Mouse (Mus musculus): ENCODE results near the gene Scel. TPM values are rescaled to one million over a fixed set of nuclear protein-coding genes. Genes with fewer than 3 reads are reported as not detected.

Scel gene
- polyA plus RNA-seq, 1 experiment: not detected

GRCm38 (mm10) chr14:103504514-103504913, 8.6 kb upstream of the Scel start:
- H3K36me3 ChIP-seq (ENCODE audit: control insufficient read depth, insufficient read depth): no peaks in the 10 kb centered on the region
- no peak overlapping the region for H3K4me2 ChIP-seq (ENCODE audit: low read depth)
- H3K4me3 ChIP-seq: no peak overlapping the region
- no peaks in the 10 kb centered on the region for H3K27me3 ChIP-seq (ENCODE audit: control insufficient read depth, insufficient read depth, insufficient read length)
- TF ChIP-seq REST (IDR thresholded peaks at IDR 0.05; ENCODE audit: insufficient read depth, insufficient read length): no peak
- no peak for TF ChIP-seq POLR2AphosphoS2 (IDR thresholded peaks at IDR 0.05; ENCODE audit: insufficient read length, low read depth)
- no peak for TF ChIP-seq POLR2A (IDR thresholded peaks at IDR 0.05; ENCODE audit: insufficient read length, low read depth)
- no peak for TF ChIP-seq MYOD1 (IDR thresholded peaks at IDR 0.05; ENCODE audit: control insufficient read depth in 1 of 3, insufficient read length in 2 of 3, low read depth in 2 of 3)
- no peak for TF ChIP-seq E2F4 (IDR thresholded peaks at IDR 0.05; ENCODE audit: insufficient read depth)
- TF ChIP-seq USF1 (IDR thresholded peaks at IDR 0.05; ENCODE audit: low read depth): no peak
- no peak for TF ChIP-seq CEBPB (IDR thresholded peaks at IDR 0.05; ENCODE audit: insufficient read depth, poor library complexity, severe bottlenecking)
- no peaks in the 10 kb centered on the region for H3K79me2 ChIP-seq (ENCODE audit: control insufficient read depth, insufficient read depth)
- no peak overlapping the region for H3ac ChIP-seq (ENCODE audit: control insufficient read depth, insufficient read length)

DNA sequence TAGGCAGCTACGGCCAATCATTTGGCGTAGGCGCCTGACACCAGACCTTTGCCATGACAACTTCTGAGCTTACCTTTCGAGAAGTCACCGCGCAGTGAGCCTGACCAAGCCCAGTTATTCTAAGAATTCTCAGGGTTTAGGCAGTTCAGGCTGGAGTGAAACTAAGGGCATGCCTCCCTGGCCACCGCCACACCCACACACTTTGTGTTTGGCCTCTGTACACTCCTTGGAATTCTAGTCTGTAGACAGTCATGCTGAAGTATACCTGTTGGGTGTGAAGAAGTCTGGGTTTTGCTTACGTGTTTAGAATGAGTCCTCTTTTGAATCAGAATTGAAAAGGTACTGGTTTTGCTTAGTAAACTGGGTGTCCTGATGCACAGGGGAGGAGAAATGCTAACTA, 3.6 kb upstream of the Scel start:
- no peak overlapping the region for H3ac ChIP-seq (ENCODE audit: control insufficient read depth, insufficient read length)
- no peaks in the 10 kb centered on the region for H3K27me3 ChIP-seq (ENCODE audit: control insufficient read depth, insufficient read depth, insufficient read length)
- no peaks in the 10 kb centered on the region for H3K36me3 ChIP-seq (ENCODE audit: control insufficient read depth, insufficient read depth)
- H3K4me3 ChIP-seq: no peak overlapping the region
- TF ChIP-seq CEBPB (IDR thresholded peaks at IDR 0.05; ENCODE audit: insufficient read depth, poor library complexity, severe bottlenecking): no peak
- no peak for TF ChIP-seq MYOG (IDR thresholded peaks at IDR 0.05; ENCODE audit: control insufficient read depth in 1 of 3, insufficient read depth in 1 of 3, insufficient read length in 2 of 3, low read depth in 2 of 3)
- TF ChIP-seq POLR2A (IDR thresholded peaks at IDR 0.05; ENCODE audit: insufficient read length, low read depth): no peak
- no peaks in the 10 kb centered on the region for H3K79me2 ChIP-seq (ENCODE audit: control insufficient read depth, insufficient read depth)
- H3K4me2 ChIP-seq (ENCODE audit: low read depth): no peak overlapping the region

- H3K4me3 ChIP-seq: no peak overlapping the region
- H3K36me3 ChIP-seq (ENCODE audit: control insufficient read depth, insufficient read depth): no peaks in the 10 kb centered on the region
- H3K79me2 ChIP-seq (ENCODE audit: control insufficient read depth, insufficient read depth): no peaks in the 10 kb centered on the region
- TF ChIP-seq POLR2AphosphoS2 (IDR thresholded peaks at IDR 0.05; ENCODE audit: insufficient read length, low read depth) (no peak), USF1 (IDR thresholded peaks at IDR 0.05; ENCODE audit: low read depth) (no peak), E2F4 (IDR thresholded peaks at IDR 0.05; ENCODE audit: insufficient read depth) (no peak), CEBPB (IDR thresholded peaks at IDR 0.05; ENCODE audit: insufficient read depth, poor library complexity, severe bottlenecking) (no peak), TCF3 (IDR thresholded peaks at IDR 0.05; ENCODE audit: insufficient read length, low read depth) (no peak), MYOD1 (IDR thresholded peaks at IDR 0.05; ENCODE audit: control insufficient read depth in 1 of 3, insufficient read length in 2 of 3, low read depth in 2 of 3) (no peak), MAX (IDR thresholded peaks at IDR 0.05; ENCODE audit: low read depth) (no peak), MYOG (IDR thresholded peaks at IDR 0.05; ENCODE audit: control insufficient read depth in 1 of 3, insufficient read depth in 1 of 3, insufficient read length in 2 of 3, low read depth in 2 of 3) (no peak), POLR2A (IDR thresholded peaks at IDR 0.05; ENCODE audit: insufficient read length, low read depth) (no peak), REST (IDR thresholded peaks at IDR 0.05; ENCODE audit: insufficient read depth, insufficient read length) (no peak), TCF12 (IDR thresholded peaks at IDR 0.05; ENCODE audit: insufficient read depth, poor library complexity, severe bottlenecking) (no peak), SRF (IDR thresholded peaks at IDR 0.05; ENCODE audit: control insufficient read depth, insufficient read length, low read depth) (no peak)
- H3ac ChIP-seq (ENCODE audit: control insufficient read depth, insufficient read length): no peak overlapping the region
- no peak overlapping the region for H3K4me2 ChIP-seq (ENCODE audit: low read depth)
- H3K27me3 ChIP-seq (ENCODE audit: control insufficient read depth, insufficient read depth, insufficient read length): no peaks in the 10 kb centered on the region
These were observed 300 bp downstream of the Scel start for GRCm38 (mm10) chr14:103513473-103513811.

DNA sequence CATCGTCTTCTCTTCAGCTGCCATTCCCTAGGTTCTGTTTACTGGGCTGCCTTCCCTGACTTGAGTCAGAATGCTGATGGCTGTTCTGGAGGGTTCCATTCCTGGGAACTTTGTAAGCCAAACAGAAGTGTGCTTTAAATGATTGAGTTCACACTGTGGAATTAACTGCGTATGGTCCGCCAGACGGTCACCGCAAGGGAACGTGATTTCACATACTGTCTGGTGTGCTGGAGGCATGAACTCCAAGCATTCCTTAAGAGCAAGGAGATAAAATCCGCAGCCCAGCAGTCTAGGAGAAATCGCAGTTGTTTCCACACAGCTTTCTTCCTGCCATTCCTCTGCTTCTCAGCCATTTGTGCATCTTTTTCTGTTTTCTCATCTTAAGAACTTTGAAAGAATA, 2.3 kb downstream of the Scel start:
- H3K4me2 ChIP-seq (ENCODE audit: low read depth): no peak overlapping the region
- H3K79me2 ChIP-seq (ENCODE audit: control insufficient read depth, insufficient read depth): no peaks in the 10 kb centered on the region
- TF ChIP-seq REST (IDR thresholded peaks at IDR 0.05; ENCODE audit: insufficient read depth, insufficient read length) (no peak), TCF3 (IDR thresholded peaks at IDR 0.05; ENCODE audit: insufficient read length, low read depth) (no peak), SRF (IDR thresholded peaks at IDR 0.05; ENCODE audit: control insufficient read depth, insufficient read length, low read depth) (no peak), MYOD1 (IDR thresholded peaks at IDR 0.05; ENCODE audit: control insufficient read depth in 1 of 3, insufficient read length in 2 of 3, low read depth in 2 of 3) (no peak), MYOG (IDR thresholded peaks at IDR 0.05; ENCODE audit: control insufficient read depth in 1 of 3, insufficient read depth in 1 of 3, insufficient read length in 2 of 3, low read depth in 2 of 3) (no peak), CEBPB (IDR thresholded peaks at IDR 0.05; ENCODE audit: insufficient read depth, poor library complexity, severe bottlenecking) (no peak), USF1 (IDR thresholded peaks at IDR 0.05; ENCODE audit: low read depth) (no peak), POLR2A (IDR thresholded peaks at IDR 0.05; ENCODE audit: insufficient read length, low read depth) (no peak), TCF12 (IDR thresholded peaks at IDR 0.05; ENCODE audit: insufficient read depth, poor library complexity, severe bottlenecking) (no peak), MAX (IDR thresholded peaks at IDR 0.05; ENCODE audit: low read depth) (no peak), E2F4 (IDR thresholded peaks at IDR 0.05; ENCODE audit: insufficient read depth) (no peak), POLR2AphosphoS2 (IDR thresholded peaks at IDR 0.05; ENCODE audit: insufficient read length, low read depth) (no peak)
- H3K36me3 ChIP-seq (ENCODE audit: control insufficient read depth, insufficient read depth): no peaks in the 10 kb centered on the region
- H3K4me3 ChIP-seq: no peak overlapping the region
- no peaks in the 10 kb centered on the region for H3K27me3 ChIP-seq (ENCODE audit: control insufficient read depth, insufficient read depth, insufficient read length)
- no peak overlapping the region for H3ac ChIP-seq (ENCODE audit: control insufficient read depth, insufficient read length)

DNA sequence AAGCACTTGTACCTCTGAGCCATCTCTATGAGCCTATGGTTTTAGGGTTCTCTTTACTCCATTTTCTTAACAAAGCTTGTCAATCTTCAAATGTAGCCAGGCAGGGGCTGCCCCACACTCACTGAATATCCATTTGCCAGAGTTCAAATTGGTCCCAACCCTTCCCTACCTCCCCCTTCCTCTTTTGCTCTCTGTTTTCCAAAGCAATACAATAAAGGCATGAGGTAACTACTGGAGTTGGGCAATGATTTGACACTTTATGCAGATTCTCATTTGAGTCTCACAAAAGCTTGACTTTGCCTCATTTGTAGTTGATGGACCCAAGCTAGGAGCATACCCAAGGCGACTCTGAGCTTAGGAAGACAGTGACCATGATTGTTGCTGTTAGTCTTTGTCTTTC, 13.1 kb downstream of the Scel start:
- no peak overlapping the region for H3ac ChIP-seq (ENCODE audit: control insufficient read depth, insufficient read length)
- no peaks in the 10 kb centered on the region for H3K79me2 ChIP-seq (ENCODE audit: control insufficient read depth, insufficient read depth)

More for the DNA sequence above, 13.1 kb downstream of the Scel start:
- no peak for TF ChIP-seq POLR2A (IDR thresholded peaks at IDR 0.05; ENCODE audit: insufficient read length, low read depth)
- no peak for TF ChIP-seq TCF3 (IDR thresholded peaks at IDR 0.05; ENCODE audit: insufficient read length, low read depth)
- TF ChIP-seq CEBPB (IDR thresholded peaks at IDR 0.05; ENCODE audit: insufficient read depth, poor library complexity, severe bottlenecking): no peak
- no peak for TF ChIP-seq TCF12 (IDR thresholded peaks at IDR 0.05; ENCODE audit: insufficient read depth, poor library complexity, severe bottlenecking)
- no peak for TF ChIP-seq MAX (IDR thresholded peaks at IDR 0.05; ENCODE audit: low read depth)
- TF ChIP-seq MYOG (IDR thresholded peaks at IDR 0.05; ENCODE audit: control insufficient read depth in 1 of 3, insufficient read depth in 1 of 3, insufficient read length in 2 of 3, low read depth in 2 of 3): no peak
- TF ChIP-seq USF1 (IDR thresholded peaks at IDR 0.05; ENCODE audit: low read depth): no peak
- no peak for TF ChIP-seq E2F4 (IDR thresholded peaks at IDR 0.05; ENCODE audit: insufficient read depth)
- no peak for TF ChIP-seq MYOD1 (IDR thresholded peaks at IDR 0.05; ENCODE audit: control insufficient read depth in 1 of 3, insufficient read length in 2 of 3, low read depth in 2 of 3)
- TF ChIP-seq SRF (IDR thresholded peaks at IDR 0.05; ENCODE audit: control insufficient read depth, insufficient read length, low read depth): no peak
- TF ChIP-seq POLR2AphosphoS2 (IDR thresholded peaks at IDR 0.05; ENCODE audit: insufficient read length, low read depth): no peak
- H3K36me3 ChIP-seq (ENCODE audit: control insufficient read depth, insufficient read depth): no peaks in the 10 kb centered on the region
- H3K4me2 ChIP-seq (ENCODE audit: low read depth): no peak overlapping the region
- H3K27me3 ChIP-seq (ENCODE audit: control insufficient read depth, insufficient read depth, insufficient read length): no peaks in the 10 kb centered on the region
- no peak overlapping the region for H3K4me3 ChIP-seq
